ENCODE assay signal across 8 mouse cellular contexts in the genomic region with DNA sequence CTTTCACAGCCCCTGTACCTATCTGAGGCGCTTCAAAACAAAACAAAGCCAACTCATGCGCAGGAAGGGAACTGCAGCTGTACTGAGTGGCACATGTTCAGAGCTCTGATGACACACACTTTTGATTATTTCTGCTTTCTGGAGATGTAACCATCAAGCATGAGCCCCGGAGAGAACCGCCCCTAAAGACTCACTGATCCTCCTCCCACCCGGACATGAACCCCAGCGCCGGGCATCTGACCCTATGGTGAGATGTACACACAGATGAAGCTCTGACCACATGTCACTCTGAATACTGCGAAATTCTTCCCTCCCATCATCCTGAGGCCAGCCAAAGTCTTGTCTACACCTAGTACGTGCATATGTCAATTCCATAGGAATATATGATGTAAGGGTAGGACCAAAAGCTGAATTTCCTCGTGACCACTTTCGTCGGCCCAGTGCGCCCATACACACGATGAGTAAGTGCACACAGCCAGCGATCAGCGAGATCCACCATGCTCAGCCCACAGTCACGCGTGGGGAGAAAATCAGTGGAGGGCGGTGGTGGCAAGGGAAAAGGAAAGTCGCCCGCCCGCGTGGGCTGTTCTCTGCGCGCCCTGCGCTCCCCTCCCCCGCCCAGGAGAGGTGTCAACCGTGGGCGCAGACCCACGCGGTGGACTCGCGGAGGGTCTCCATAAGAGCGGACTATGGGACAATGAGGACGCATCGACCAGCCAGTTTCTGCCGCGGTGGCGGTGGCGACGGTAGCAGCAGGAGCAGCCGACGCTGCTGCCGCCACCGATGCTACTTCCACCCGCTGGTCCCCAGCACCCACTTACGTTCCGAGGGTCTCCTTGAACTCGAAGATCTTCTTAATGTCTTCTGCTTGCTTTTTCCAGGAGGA. TPM values are rescaled to one million over a fixed set of nuclear protein-coding genes. Genes with fewer than 3 reads are reported as not detected.
DNase-seq lines count a peak whose midpoint lies in the region; ATAC-seq and TF ChIP-seq lines count a peak whose summit lies in the region.

No protein-coding gene starts in this region.

- H3K4me2 ChIP-seq in forebrain, embryonic 15.5 days (replicated peaks) = peak overlapping the region; percentile 96
- peak overlapping the region; percentile 99 for H3K4me2 ChIP-seq in hindbrain, embryonic 11.5 days (replicated peaks; ENCODE audit: low read depth, low read length)

- H3K4me1 ChIP-seq in ES-E14 (ENCODE audit: control insufficient read depth in 2 of 2, insufficient read depth in 2 of 2, low read length in 2 of 2, poor library complexity in 1 of 2) = peaks cover 7 to 10% of the 10 kb centered on the region in 2 experiments
- H3K4me1 ChIP-seq in forebrain, embryonic 15.5 days = peaks cover 17% of the 10 kb centered on the region
- H3K4me1 ChIP-seq in hindbrain, embryonic 11.5 days (replicated peaks; ENCODE audit: control insufficient read depth, insufficient read depth, low read length) = no peaks in the 10 kb centered on the region

- H3K4me3 ChIP-seq in ES-E14 (ENCODE audit: insufficient read depth in 1 of 2, low read depth in 1 of 2, low read length in 2 of 2, poor library complexity in 1 of 2, severe bottlenecking in 1 of 2) = peak overlapping the region; percentile 83 to 94
- peak overlapping the region; percentile 61 for H3K4me3 ChIP-seq in forebrain, embryonic 15.5 days
- H3K4me3 ChIP-seq in hindbrain, embryonic 11.5 days (ENCODE audit: low read depth, low read length) = peak overlapping the region; percentile 69

- ATAC-seq in forebrain, embryonic 15.5 days (replicated peaks) = peak; percentile 42
- ATAC-seq in hindbrain, embryonic 11.5 days (ENCODE audit: low FRiP score) = peak; percentile 49

- H3K27ac ChIP-seq in ES-E14 (ENCODE audit: insufficient read depth, low read depth, low read length, poor library complexity, severe bottlenecking) = peak overlapping the region; percentile 35; the same call in 1 of the 2 replicates
- peak overlapping the region; percentile 84 for H3K27ac ChIP-seq in forebrain, embryonic 15.5 days (replicated peaks)
- H3K27ac ChIP-seq in hindbrain, embryonic 11.5 days (ENCODE audit: low read depth, low read length) = no peak overlapping the region

- in situ Hi-C loops in ES-E14 (cut with MboI; ENCODE audit: low sequenced_read_pairs in 2 of 2, unreplicated experiment in 2 of 2) = no loop called here

- no peaks in the 10 kb centered on the region for H3K36me3 ChIP-seq in ES-E14 (ENCODE audit: control insufficient read depth, insufficient read depth, low read length, poor library complexity, severe bottlenecking)
- no peaks in the 10 kb centered on the region for H3K36me3 ChIP-seq in forebrain, embryonic 15.5 days
- no peaks in the 10 kb centered on the region for H3K36me3 ChIP-seq in hindbrain, embryonic 11.5 days (ENCODE audit: control insufficient read depth, insufficient read depth, low read length)

- no peaks in the 10 kb centered on the region for H3K9me3 ChIP-seq in ES-E14 (ENCODE audit: control insufficient read depth, insufficient read depth, low read depth, low read length)
- H3K9me3 ChIP-seq in forebrain, embryonic 15.5 days = no peaks in the 10 kb centered on the region
- no peaks in the 10 kb centered on the region for H3K9me3 ChIP-seq in hindbrain, embryonic 11.5 days (ENCODE audit: control insufficient read depth, low read length)

- WGBS in forebrain, embryonic 15.5 days = under 1% methylated on average over 49 of the region's 49 CpGs
- 1% methylated on average over 47 of the region's 49 CpGs for WGBS in hindbrain, embryonic 11.5 days

- H3K27me3 ChIP-seq in forebrain, embryonic 15.5 days = peaks cover 10% of the 10 kb centered on the region
- peaks cover 13% of the 10 kb centered on the region for H3K27me3 ChIP-seq in hindbrain, embryonic 11.5 days (ENCODE audit: control insufficient read depth, insufficient read depth, low read length)

- H3K9ac ChIP-seq in ES-E14 (ENCODE audit: insufficient read depth, low read depth, low read length, poor library complexity, severe bottlenecking) = peak overlapping the region; percentile 76
- H3K9ac ChIP-seq in forebrain, embryonic 15.5 days (replicated peaks) = peak overlapping the region; percentile 57
- peak overlapping the region; percentile 68 for H3K9ac ChIP-seq in hindbrain, embryonic 11.5 days (ENCODE audit: low read depth, low read length)

- no peak for DNase-seq in ES-E14 (ENCODE audit: low read depth, low spot score)
- DNase-seq in c-Kit-positive CD71-negative TER-119-negative erythroid progenitor cells, embryonic 14.5 days (ENCODE audit: low read depth) = peak; percentile 38
- DNase-seq in hindbrain, embryonic 11.5 days (ENCODE audit: low spot score) = peak; percentile 55
- DNase-seq in left cerebral cortex, adult 9 months (ENCODE audit: low spot score in 2 of 2) = peak; percentile 25 to 60
- DNase-seq in lung, postnatal 4 days = peak; percentile 54 to 62
- DNase-seq in right cerebral cortex, postnatal 10 days (ENCODE audit: low spot score in 2 of 2) = peak; percentile 68 to 75
- DNase-seq in ovary, postnatal 10 days (ENCODE audit: low spot score) = no peak

TF ChIP-seq in ES-E14, 5 proteins besides CTCF, POLR2A, EP300 and RAD21:
- no peak for TF ChIP-seq MAFK (IDR thresholded peaks at IDR 0.05; ENCODE audit: insufficient read depth, low read depth, low read length)
- TF ChIP-seq ZNF384 (IDR thresholded peaks at IDR 0.05; ENCODE audit: low read depth, low read length) = no peak
- TF ChIP-seq ZC3H11A (IDR thresholded peaks at IDR 0.05; ENCODE audit: borderline replicate concordance, low read depth, low read length) = no peak
- TF ChIP-seq CHD2 (IDR thresholded peaks at IDR 0.05; ENCODE audit: low read depth, low read length) = no peak
- TF ChIP-seq HCFC1 (IDR thresholded peaks at IDR 0.05; ENCODE audit: borderline replicate concordance, insufficient read depth, low read length) = no peak
TF ChIP-seq in ES-E14: peak in this region for 0.

RNA-seq across cellular contexts. Expression of a gene that starts 0.7 kb away (rescaled TPM):
- 12.5 and 22.0 TPM in 2 replicates for total RNA-seq in ES-E14 (2012; rRNA removed)
- 6.5 and 8.4 TPM in 2 replicates for polyA plus RNA-seq in forebrain, embryonic 15.5 days (2015; fragmentation: Nextera tagmentation; extraction: Ambion mirVana)
- 2.2 and 2.7 TPM in 2 replicates for polyA plus RNA-seq in hindbrain, embryonic 11.5 days (2014; fragmentation: Nextera tagmentation; extraction: Ambion mirVana)

Comparison
In these comparisons a context has a peak if more than half of its experiments do, and no peak if none do; other contexts are left out.
1. DNase-seq: peak in c-Kit-positive CD71-negative TER-119-negative erythroid progenitor cells, embryonic 14.5 days (single experiment), hindbrain, embryonic 11.5 days (single experiment), left cerebral cortex, adult 9 months (2 of 2), lung, postnatal 4 days (2 of 2) and right cerebral cortex, postnatal 10 days (2 of 2); none in ES-E14 (single experiment) and ovary, postnatal 10 days (single experiment).
2. Peak in every context shown above with its lines, with median percentiles within 50 percentile points of each other: H3K4me3 ChIP-seq and H3K9ac ChIP-seq.